Mouse (Mus musculus): ENCODE data around the gene Col2a1.

GRCm38 (mm10) chr15:97954671-97955070 lies 49.8 kb downstream of the Col2a1 start:
- TF ChIP-seq POLR2A (IDR thresholded peaks at IDR 0.05; ENCODE audit: borderline replicate concordance, low read depth, low read length) = no peak
- no peak for TF ChIP-seq CTCF (IDR thresholded peaks at IDR 0.05; ENCODE audit: low read depth, low read length)

Data from bone marrow macrophage, adult 2 months (primary cell).